Mouse (Mus musculus) R1 (cell line): ENCODE measurements around the gene Anxa4.

Source experiments
- DNase-seq: peaks from one replicate; pipeline ENCODE4 v3.0.0-alpha.2; 2018; ENCODE audit warnings: low read depth, low spot score

The Anxa4 gene

GRCm38 (mm10) chr6:86793021-86793815, at the start of gene Anxa4:
Gene Anxa4 (minus strand): TSS chr6:86793584.
- peak; percentile 89 for DNase-seq

GRCm38 (mm10) chr6:86841949-86842348, 48.6 kb upstream of the Anxa4 start:
- no peak for DNase-seq

GRCm38 (mm10) chr6:86839089-86839488, 45.7 kb upstream of the Anxa4 start:
- DNase-seq, result peak; percentile 36

GRCm38 (mm10) chr6:86832802-86833502, 39.6 kb upstream of the Anxa4 start:
- peak; percentile 9 for DNase-seq

GRCm38 (mm10) chr6:86830738-86831500, 37.5 kb upstream of the Anxa4 start:
- no peak for DNase-seq

- no peak for DNase-seq
Observed at GRCm38 (mm10) chr6:86829768-86830167, 36.4 kb upstream of the Anxa4 start.

- DNase-seq, result peak; percentile 64
Observed at GRCm38 (mm10) chr6:86827432-86827831, 34.0 kb upstream of the Anxa4 start.

- no peak for DNase-seq
Observed at GRCm38 (mm10) chr6:86824401-86824800, 31.0 kb upstream of the Anxa4 start.

- no peak for DNase-seq
Observed at GRCm38 (mm10) chr6:86823824-86824223, 30.4 kb upstream of the Anxa4 start.

- no peak for DNase-seq
Observed at GRCm38 (mm10) chr6:86823051-86823431, 29.7 kb upstream of the Anxa4 start.

- peak; percentile 94 for DNase-seq
Observed at GRCm38 (mm10) chr6:86822285-86823050, 29.1 kb upstream of the Anxa4 start.

GRCm38 (mm10) chr6:86820690-86821089, 27.3 kb upstream of the Anxa4 start:
- peak; percentile 78 for DNase-seq

GRCm38 (mm10) chr6:86819926-86820325, 26.5 kb upstream of the Anxa4 start:
- no peak for DNase-seq

- DNase-seq, result no peak
Observed at GRCm38 (mm10) chr6:86818914-86819313, 25.5 kb upstream of the Anxa4 start.

GRCm38 (mm10) chr6:86816586-86816985, 23.2 kb upstream of the Anxa4 start:
- DNase-seq, result peak; percentile 95

- DNase-seq, result peak; percentile 87
Observed at GRCm38 (mm10) chr6:86815436-86815835, 22.1 kb upstream of the Anxa4 start.

- DNase-seq, result no peak
Observed at GRCm38 (mm10) chr6:86814926-86815325, 21.5 kb upstream of the Anxa4 start.

GRCm38 (mm10) chr6:86813341-86813740, 20.0 kb upstream of the Anxa4 start:
- peak; percentile 45 for DNase-seq

- no peak for DNase-seq
Observed at GRCm38 (mm10) chr6:86812919-86813318, 19.5 kb upstream of the Anxa4 start.

- DNase-seq, result peak; percentile 79
Observed at GRCm38 (mm10) chr6:86806455-86807086, 13.2 kb upstream of the Anxa4 start.

GRCm38 (mm10) chr6:86804646-86805045, 11.3 kb upstream of the Anxa4 start:
- no peak for DNase-seq
